Mouse (Mus musculus) kidney, adult 2 months (tissue): ENCODE measurements around the gene Vdac2. TPM values are rescaled to one million over a fixed set of nuclear protein-coding genes. Genes with fewer than 3 reads are reported as not detected.
A peak's percentile ranks its signal among the peaks of the same experiment; 100 is the strongest.

Experiments used
- DNase-seq: peaks from one replicate; pipeline ENCODE4 v3.0.0; 2021
- H3K27ac ChIP-seq: fragments of 200-500 bp; 2 replicates; pipeline ENCODE4 v1.5.1; 2012; ENCODE audit warnings: low read depth, low read length, control low read depth, inconsistent platforms; ENCODE audit not compliant: insufficient read depth
- H3K27me3 ChIP-seq: fragments of 200-500 bp; replicated peaks from 2 replicates; pipeline ENCODE4 v1.6.1; 2012; ENCODE audit warnings: mild to moderate bottlenecking, moderate library complexity, low read length, inconsistent platforms; ENCODE audit not compliant: control insufficient read depth, insufficient read depth
- H3K36me3 ChIP-seq: fragments of 200-500 bp; 2 replicates; pipeline ENCODE4 v1.6.1; 2012; ENCODE audit warnings: mild to moderate bottlenecking, moderate library complexity, low read length, inconsistent platforms; ENCODE audit not compliant: control insufficient read depth, insufficient read depth
- H3K4me1 ChIP-seq: fragments of 200-500 bp; 2 replicates; pipeline ENCODE4 v1.6.1; 2011; ENCODE audit warnings: low read length; ENCODE audit not compliant: control insufficient read depth, insufficient read depth
- H3K4me3 ChIP-seq: fragments of 200-500 bp; 2 replicates; pipeline ENCODE4 v1.5.1; 2011; ENCODE audit warnings: mild to moderate bottlenecking, low read depth, low read length, control low read depth; ENCODE audit not compliant: insufficient read depth
- CTCF ChIP-seq: fragments of 200-500 bp; conservative IDR thresholded peaks from 2 replicates; pipeline ENCODE4 v1.5.1; 2011; ENCODE audit warnings: low read depth, mild to moderate bottlenecking, control low read depth, low read length, moderate library complexity, mixed read lengths; ENCODE audit not compliant: insufficient read depth, insufficient read length
- POLR2A ChIP-seq: fragments of 200-500 bp; IDR thresholded peaks from one replicate; pipeline ENCODE4 v1.6.1; 2011; ENCODE audit warnings: low read depth, low read length, control low read depth
- WGBS: fragments of 180-500 bp; shearing (Covaris S2); methylation state at CpG from one replicate; pipeline ENCODE4 v1.1.7; 2018; 5-methylcytosine and 5-hydroxymethylcytosine counted together
- polyA plus RNA-seq: library from polyadenylated mRNA; depleted of rRNA; stranded (reverse); fragments of >200 nt; gene quantifications from 2 replicates; pipeline ENCODE4 v1.2.3, GENCODE M21; 2012

Vdac2 gene
- polyA plus RNA-seq, 1 experiment: 166 TPM

- WGBS: 92% methylated on average over 6 of the region's 6 CpGs
- no peak for DNase-seq
- peaks cover 5% of the 10 kb centered on the region for H3K36me3 ChIP-seq
- no peaks in the 10 kb centered on the region for H3K27me3 ChIP-seq
- TF ChIP-seq POLR2A (no peak), CTCF (no peak)
- H3K4me1 ChIP-seq: peaks cover 6% of the 10 kb centered on the region; the same call in 1 of the 2 replicates
- H3K4me3 ChIP-seq: no peak overlapping the region
- H3K27ac ChIP-seq: no peak overlapping the region
Measured at GRCm38 (mm10) chr14:21792250-21792649, 32.8 kb upstream of the Vdac2 start.

GRCm38 (mm10) chr14:21800641-21801040 lies 24.4 kb upstream of the Vdac2 start:
- no peaks in the 10 kb centered on the region for H3K4me1 ChIP-seq
- no peak for TF ChIP-seq POLR2A
- no peak for TF ChIP-seq CTCF
- H3K4me3 ChIP-seq: no peak overlapping the region
- no peaks in the 10 kb centered on the region; the same call in 1 of the 2 replicates for H3K36me3 ChIP-seq
- WGBS: 98% methylated on average over 4 of the region's 4 CpGs
- no peak for DNase-seq
- H3K27ac ChIP-seq: no peak overlapping the region
- no peaks in the 10 kb centered on the region for H3K27me3 ChIP-seq

GRCm38 (mm10) chr14:21801624-21802023 lies 23.4 kb upstream of the Vdac2 start:
- Histone ChIP-seq H3K27ac (no peak overlapping the region), H3K27me3 (no peaks in the 10 kb centered on the region), H3K4me3 (no peak overlapping the region), H3K36me3 (no peaks in the 10 kb centered on the region; the same call in 1 of the 2 replicates), H3K4me1 (no peaks in the 10 kb centered on the region)
- no peak for TF ChIP-seq CTCF
- TF ChIP-seq POLR2A: no peak
- no peak for DNase-seq
- WGBS: 87% methylated on average over 7 of the region's 7 CpGs

DNA sequence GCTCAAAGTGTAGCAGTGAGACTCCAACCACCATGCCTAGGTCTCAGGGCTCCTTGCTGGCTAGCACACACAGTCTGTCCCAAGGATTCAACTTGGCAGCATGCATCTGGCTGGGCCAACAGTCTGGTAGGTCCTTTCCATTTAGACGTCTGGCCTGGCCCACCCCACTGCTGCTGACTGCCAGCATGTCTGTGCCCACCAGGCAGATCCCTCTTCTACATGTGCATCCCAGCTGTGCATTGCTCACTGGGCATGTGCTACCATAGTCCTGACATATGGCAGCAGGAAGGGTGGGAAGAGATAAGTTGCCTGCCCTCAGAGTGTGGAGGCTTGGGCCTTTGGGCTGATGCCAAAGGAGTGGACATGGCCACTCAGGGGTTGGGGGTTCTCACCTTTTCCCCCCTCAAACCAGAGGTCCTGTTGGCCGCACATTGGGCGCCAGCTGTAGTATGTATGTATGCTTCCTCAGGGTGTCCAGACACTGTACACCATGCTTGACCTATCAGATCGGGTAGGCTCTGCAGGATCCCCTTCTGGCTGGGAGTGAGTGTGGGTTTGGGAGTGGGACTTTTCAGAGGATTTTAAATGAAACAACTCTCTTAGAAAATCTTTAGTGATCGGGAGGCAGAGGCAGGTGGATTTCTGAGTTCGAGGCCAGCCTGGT lies 22.4 kb upstream of the Vdac2 start:
- no peaks in the 10 kb centered on the region; the same call in 1 of the 2 replicates for H3K36me3 ChIP-seq
- no peaks in the 10 kb centered on the region for H3K27me3 ChIP-seq
- 93% methylated on average over 6 of the region's 6 CpGs for WGBS
- no peaks in the 10 kb centered on the region for H3K4me1 ChIP-seq
- no peak overlapping the region for H3K27ac ChIP-seq
- no peak overlapping the region for H3K4me3 ChIP-seq
- DNase-seq: no peak
- TF ChIP-seq POLR2A (no peak), CTCF (no peak)

- Histone ChIP-seq H3K4me3 (no peak overlapping the region), H3K27ac (no peak overlapping the region), H3K27me3 (no peaks in the 10 kb centered on the region), H3K36me3 (no peaks in the 10 kb centered on the region), H3K4me1 (no peaks in the 10 kb centered on the region)
- TF ChIP-seq CTCF (no peak), POLR2A (no peak)
- DNase-seq: no peak
- WGBS: 67% methylated on average over 2 of the region's 2 CpGs
Measured at GRCm38 (mm10) chr14:21806203-21806602, 18.8 kb upstream of the Vdac2 start.

DNA sequence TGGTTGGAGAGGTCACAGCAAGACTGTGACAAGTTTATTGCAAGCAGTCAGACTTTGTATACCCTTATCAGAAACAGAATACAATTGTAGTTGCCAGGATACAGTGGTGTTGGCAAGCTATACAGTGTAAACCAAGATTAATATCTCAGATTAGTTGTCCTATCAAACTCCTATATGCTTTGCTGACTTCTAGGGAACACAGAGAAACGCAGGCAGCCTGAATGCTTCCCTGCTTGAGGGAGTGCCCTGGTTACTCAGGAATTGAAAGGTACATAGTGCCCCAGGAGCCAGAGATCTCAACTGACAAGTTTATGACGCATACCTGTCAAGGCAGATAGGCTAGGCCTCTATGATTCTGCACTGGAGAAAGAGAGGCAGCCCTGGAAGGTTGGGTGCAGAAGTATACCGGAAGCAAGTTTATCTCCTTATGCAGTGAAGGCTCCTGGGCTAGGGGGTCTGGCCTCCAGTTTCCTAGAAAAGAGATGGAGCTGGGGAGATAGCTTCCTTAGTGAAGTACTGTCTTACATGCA lies 18.3 kb upstream of the Vdac2 start:
- Histone ChIP-seq H3K36me3 (no peaks in the 10 kb centered on the region), H3K27ac (no peak overlapping the region), H3K4me1 (no peaks in the 10 kb centered on the region), H3K27me3 (no peaks in the 10 kb centered on the region), H3K4me3 (no peak overlapping the region)
- TF ChIP-seq POLR2A: no peak
- TF ChIP-seq CTCF: no peak
- 82% methylated on average over 3 of the region's 3 CpGs for WGBS
- DNase-seq: no peak

DNA sequence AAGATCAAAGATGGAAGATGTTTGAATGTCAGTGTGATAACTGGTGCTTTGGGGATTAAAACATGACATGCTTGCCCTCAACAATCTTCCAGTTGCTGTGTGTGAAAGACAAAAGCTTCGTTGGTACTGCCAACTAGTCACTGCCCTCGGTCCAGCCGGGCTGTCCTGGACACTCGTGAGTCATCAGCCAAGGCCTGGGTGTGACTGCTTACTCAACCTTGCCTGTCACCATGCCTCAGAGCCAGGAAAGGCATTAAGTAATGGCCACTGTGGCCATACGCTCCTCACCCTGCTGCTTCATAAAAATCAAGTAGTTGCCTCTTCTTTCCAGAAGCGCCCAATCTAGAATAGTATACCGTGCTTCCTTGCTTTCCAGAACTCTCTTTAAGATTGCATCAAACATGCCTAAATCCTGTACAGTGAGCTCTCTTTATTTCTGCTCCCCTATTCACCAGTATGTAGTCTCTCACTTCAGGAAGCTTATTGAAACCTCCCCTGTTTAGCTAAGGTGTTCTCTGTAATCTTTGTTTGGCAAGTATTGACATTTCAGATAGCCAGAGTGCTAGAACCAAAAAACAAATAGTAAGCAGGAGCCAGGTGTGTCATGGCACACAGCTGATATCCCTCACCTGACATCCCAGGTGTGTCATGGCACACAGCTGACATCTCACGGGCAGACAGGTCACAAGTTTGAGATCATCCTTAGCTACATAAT lies 16.7 kb upstream of the Vdac2 start:
- Histone ChIP-seq H3K4me1 (no peaks in the 10 kb centered on the region), H3K27ac (no peak overlapping the region), H3K4me3 (no peak overlapping the region), H3K27me3 (no peaks in the 10 kb centered on the region), H3K36me3 (no peaks in the 10 kb centered on the region)
- 73% methylated on average over 8 of the region's 8 CpGs for WGBS
- no peak for TF ChIP-seq POLR2A
- no peak for TF ChIP-seq CTCF
- peak; percentile 28 for DNase-seq
